Mouse (Mus musculus) E14TG2a.4 (cell line): Measurements from ENCODE around the gene Foxi3.

ENCODE experiments used
- CTCF ChIP-seq: conservative IDR thresholded peaks from 2 replicates; pipeline ENCODE4 v1.5.1; 2014; ENCODE audit warnings: low read length
- NANOG ChIP-seq: IDR thresholded peaks from 2 replicates; pipeline ENCODE4 v1.6.1; 2014; ENCODE audit warnings: borderline replicate concordance, low read length, mixed read lengths

DNA sequence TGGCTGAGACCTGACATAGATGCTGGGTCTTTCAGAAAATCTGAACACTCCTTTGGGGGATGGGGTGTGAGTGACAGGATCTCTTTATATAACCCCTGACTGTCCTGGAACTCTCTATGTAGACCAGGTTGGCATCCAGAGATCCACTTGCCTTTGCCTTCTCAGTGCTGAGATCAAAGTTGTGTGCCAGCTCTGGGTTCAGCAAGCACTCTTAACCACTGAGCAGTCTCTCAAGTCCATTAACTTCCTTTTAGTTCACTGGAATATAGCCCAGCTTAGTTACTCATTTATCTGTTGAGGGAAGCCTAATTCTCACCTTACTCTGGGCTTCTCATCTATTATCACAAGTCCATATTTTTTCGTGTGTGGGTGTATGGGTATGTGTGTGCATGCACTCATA, 26.1 kb downstream of the Foxi3 start:
- TF ChIP-seq CTCF (no peak), NANOG (no peak)
